18 mouse cellular contexts compared by ENCODE assay signal in genomic region chr1:75946290-75946839, GRCm38 (mm10).
"Had no signal": no experiment of that assay in that cellular context is flagged by ENCODE, and none has a peak within 500 bp of the region (broad histone marks: within the 10 kb centered on the region; RNA-seq: fewer than 3 reads in every experiment).

No protein-coding gene starts in this region.

- DNase-seq: kidney, adult 11 months; kidney, adult 8-10 months; kidney, postnatal 10 days; kidney, postnatal 36 days; layer of hippocampus, postnatal 36 days; liver, embryonic 13.5 days; midbrain, embryonic 14.5 days; retina, postnatal 1 day; right cerebral cortex, postnatal 25 days; spleen, adult 18-20 months; thymus, postnatal 25 days had no signal

- ATAC-seq: intestine, embryonic 15.5 days had no signal

- H3K27me3 ChIP-seq: intestine, embryonic 15.5 days; kidney, embryonic 15.5 days; liver, embryonic 13.5 days; neural tube, embryonic 13.5 days; stomach, embryonic 15.5 days had no signal

- H3K4me1 ChIP-seq: kidney, embryonic 15.5 days; liver, embryonic 13.5 days; stomach, embryonic 15.5 days had no signal

- H3K27ac ChIP-seq: intestine, embryonic 15.5 days; kidney, embryonic 15.5 days; left cerebral cortex, adult 2 months; liver, embryonic 13.5 days; macrophage; neural tube, embryonic 13.5 days; stomach, embryonic 15.5 days had no signal

- H3K9me3 ChIP-seq: intestine, embryonic 15.5 days; kidney, embryonic 15.5 days; liver, embryonic 13.5 days; neural tube, embryonic 13.5 days; stomach, embryonic 15.5 days had no signal

- H3K4me3 ChIP-seq: intestine, embryonic 15.5 days; kidney, embryonic 15.5 days; left cerebral cortex, adult 2 months; liver, embryonic 13.5 days; myocyte; neural tube, embryonic 13.5 days; stomach, embryonic 15.5 days had no signal

- H3K36me3 ChIP-seq: intestine, embryonic 15.5 days; kidney, embryonic 15.5 days; liver, embryonic 13.5 days; neural tube, embryonic 13.5 days; stomach, embryonic 15.5 days had no signal

- H3K4me2 ChIP-seq: intestine, embryonic 15.5 days; kidney, embryonic 15.5 days; liver, embryonic 13.5 days; neural tube, embryonic 13.5 days; stomach, embryonic 15.5 days had no signal

- H3K9ac ChIP-seq: intestine, embryonic 15.5 days; kidney, embryonic 15.5 days; liver, embryonic 13.5 days; neural tube, embryonic 13.5 days; stomach, embryonic 15.5 days had no signal
